Mouse (Mus musculus) lung, embryonic 15.5 days (tissue): ENCODE data around the gene Slc3a2. TPM values are rescaled to one million over a fixed set of nuclear protein-coding genes. Genes with fewer than 3 reads are reported as not detected.
A peak's percentile ranks its signal among the peaks of the same experiment; 100 is the strongest.

Experiments
- ATAC-seq: fragments of 200-750 bp; cut with Nextera tagmentation; 2 replicates; pipeline ENCODE4 v1.8.0; 2017; ENCODE audit warnings: moderate number of reproducible peaks, borderline replicate concordance; ENCODE audit not compliant: low FRiP score, low TSS enrichment; ENCODE audit errors: extremely low read depth
- H3K27ac ChIP-seq: fragments of 300-500 bp; sonication (generic); 2 replicates; pipeline ENCODE4 v1.5.1; 2015; ENCODE audit warnings: moderate library complexity, mild to moderate bottlenecking, inconsistent platforms
- H3K27me3 ChIP-seq: fragments of 300-500 bp; sonication (generic); 2 replicates; pipeline ENCODE4 v1.6.1; 2015; ENCODE audit warnings: inconsistent platforms
- H3K36me3 ChIP-seq: fragments of 300-500 bp; sonication (generic); 2 replicates; pipeline ENCODE4 v1.6.1; 2015; ENCODE audit warnings: inconsistent platforms
- H3K4me1 ChIP-seq: fragments of 300-500 bp; sonication (generic); 2 replicates; pipeline ENCODE4 v1.6.1; 2015; ENCODE audit warnings: inconsistent platforms
- H3K4me2 ChIP-seq: fragments of 300-500 bp; sonication (generic); 2 replicates; pipeline ENCODE4 v1.6.1; 2015; ENCODE audit warnings: inconsistent platforms, mild to moderate bottlenecking, moderate library complexity
- H3K4me3 ChIP-seq: fragments of 300-500 bp; sonication (generic); 2 replicates; pipeline ENCODE4 v1.5.1; 2015; ENCODE audit warnings: mild to moderate bottlenecking, inconsistent platforms
- H3K9ac ChIP-seq: fragments of 300-500 bp; sonication (generic); 2 replicates; pipeline ENCODE4 v1.6.1; 2015; ENCODE audit warnings: inconsistent platforms
- H3K9me3 ChIP-seq: fragments of 300-500 bp; sonication (generic); 2 replicates; pipeline ENCODE4 v1.6.1; 2016; ENCODE audit warnings: inconsistent platforms
- WGBS: fragments of 180-500 bp; shearing (Covaris S2); methylation state at CpG from one replicate; pipeline ENCODE4 v1.1.7; 2015; 5-methylcytosine and 5-hydroxymethylcytosine counted together
- polyA plus RNA-seq: library from polyadenylated mRNA; unstranded; fragments of >200 nt; fragmentation: Nextera tagmentation; extraction: Ambion mirVana; gene quantifications from 2 replicates; pipeline ENCODE4 v1.2.1, GENCODE M21; 2015

The Slc3a2 gene
- 87.1 and 89.7 TPM in 2 replicates for polyA plus RNA-seq

- Histone ChIP-seq H3K4me2 (peak within 1 kb of the TSS; percentile 67), H3K4me3 (peak within 1 kb of the TSS; percentile 70), H3K4me1 (peaks cover 32% of the 10 kb centered on the region), H3K9ac (peak within 1 kb of the TSS; percentile 91), H3K27me3 (no peaks in the 10 kb centered on the region), H3K36me3 (peaks cover 28% of the 10 kb centered on the region), H3K27ac (peak within 1 kb of the TSS; percentile 96), H3K9me3 (no peaks in the 10 kb centered on the region)
- ATAC-seq, result peak; percentile 96
- WGBS, result under 1% methylated on average over 50 of the region's 50 CpGs
Measured at GRCm38 (mm10) chr19:8722907-8723573, at the start of gene Slc3a2. Gene Slc3a2 (minus strand): TSS chr19:8723369.

- Histone ChIP-seq H3K36me3 (peaks cover 52% of the 10 kb centered on the region), H3K9ac (peak within 1 kb of the TSS; percentile 95), H3K27ac (peak within 1 kb of the TSS; percentile 89), H3K27me3 (no peaks in the 10 kb centered on the region), H3K4me3 (peak within 1 kb of the TSS; percentile 84), H3K4me1 (peaks cover 31% of the 10 kb centered on the region), H3K9me3 (no peaks in the 10 kb centered on the region), H3K4me2 (peak within 1 kb of the TSS; percentile 59)
- peak; percentile 44; the same call in 1 of the 2 replicates for ATAC-seq
- 19% methylated on average over 29 of the region's 29 CpGs for WGBS
Measured at GRCm38 (mm10) chr19:8770567-8771270, 47.5 kb upstream of the Slc3a2 start, which contains the start of gene Tmem223. Gene Tmem223 (plus strand): TSS chr19:8770996.

DNA sequence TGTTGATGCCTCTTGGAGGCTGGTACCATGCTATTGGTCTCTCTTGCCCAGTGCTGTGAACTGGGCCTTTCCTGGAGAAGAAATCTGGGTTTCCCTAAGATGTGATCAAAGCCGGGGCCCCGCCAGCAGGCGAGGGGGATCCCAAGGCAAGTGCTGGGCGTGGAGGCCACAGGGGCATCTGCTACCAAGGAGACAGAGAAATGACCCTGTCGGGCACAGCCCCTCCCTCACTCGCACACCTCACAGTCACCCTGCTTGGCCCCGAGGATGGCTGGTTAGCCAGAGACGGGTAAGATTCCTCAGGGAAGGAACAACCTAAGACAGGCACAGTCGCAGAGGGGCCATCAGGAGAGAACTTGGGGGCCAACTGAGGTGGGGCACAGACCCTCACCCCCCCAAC, 42.4 kb upstream of the Slc3a2 start:
- Histone ChIP-seq H3K9ac (no peak overlapping the region), H3K4me1 (peaks cover 4% of the 10 kb centered on the region; the same call in 1 of the 2 replicates), H3K27ac (no peak overlapping the region), H3K4me2 (no peak overlapping the region), H3K4me3 (no peak overlapping the region), H3K9me3 (no peaks in the 10 kb centered on the region), H3K27me3 (no peaks in the 10 kb centered on the region), H3K36me3 (peaks cover 78% of the 10 kb centered on the region)
- no peak for ATAC-seq
- 96% methylated on average over 9 of the region's 9 CpGs for WGBS

- no peak overlapping the region for H3K27ac ChIP-seq
- WGBS, result 89% methylated on average over 4 of the region's 4 CpGs
- ATAC-seq, result no peak
- no peak overlapping the region for H3K9ac ChIP-seq
- H3K27me3 ChIP-seq, result no peaks in the 10 kb centered on the region
- no peak overlapping the region for H3K4me3 ChIP-seq
- H3K4me1 ChIP-seq, result peaks cover 8% of the 10 kb centered on the region
- H3K36me3 ChIP-seq, result peaks cover 59% of the 10 kb centered on the region
- no peak overlapping the region for H3K4me2 ChIP-seq
- no peaks in the 10 kb centered on the region for H3K9me3 ChIP-seq
Measured at GRCm38 (mm10) chr19:8763276-8763675, 40.1 kb upstream of the Slc3a2 start.

DNA sequence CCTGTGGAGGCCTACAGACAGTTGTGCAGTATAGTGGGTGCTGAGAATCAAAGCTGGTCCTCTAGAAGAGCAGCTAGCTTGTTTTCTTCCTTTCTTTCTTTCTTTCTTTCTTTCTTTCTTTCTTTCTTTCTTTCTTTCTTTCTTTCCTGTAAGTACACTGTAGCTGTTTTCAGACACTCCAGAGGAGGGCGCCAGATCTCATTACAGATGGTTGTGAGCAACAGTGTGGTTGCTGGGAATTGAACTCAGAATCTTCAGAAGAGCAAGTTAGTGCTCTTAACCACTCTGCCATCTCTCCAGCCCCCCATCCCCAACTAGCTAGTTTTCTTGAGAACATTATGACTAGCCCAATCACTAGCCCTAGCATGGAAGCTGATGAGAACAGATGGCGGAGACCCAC, 37.6 kb upstream of the Slc3a2 start:
- Histone ChIP-seq H3K27me3 (no peaks in the 10 kb centered on the region), H3K4me2 (no peak overlapping the region), H3K4me1 (peaks cover 15% of the 10 kb centered on the region), H3K4me3 (no peak overlapping the region), H3K9ac (no peak overlapping the region), H3K9me3 (no peaks in the 10 kb centered on the region), H3K27ac (no peak overlapping the region), H3K36me3 (peaks cover 34% of the 10 kb centered on the region)
- ATAC-seq, result no peak
- WGBS, result 91% methylated on average over 2 of the region's 2 CpGs

DNA sequence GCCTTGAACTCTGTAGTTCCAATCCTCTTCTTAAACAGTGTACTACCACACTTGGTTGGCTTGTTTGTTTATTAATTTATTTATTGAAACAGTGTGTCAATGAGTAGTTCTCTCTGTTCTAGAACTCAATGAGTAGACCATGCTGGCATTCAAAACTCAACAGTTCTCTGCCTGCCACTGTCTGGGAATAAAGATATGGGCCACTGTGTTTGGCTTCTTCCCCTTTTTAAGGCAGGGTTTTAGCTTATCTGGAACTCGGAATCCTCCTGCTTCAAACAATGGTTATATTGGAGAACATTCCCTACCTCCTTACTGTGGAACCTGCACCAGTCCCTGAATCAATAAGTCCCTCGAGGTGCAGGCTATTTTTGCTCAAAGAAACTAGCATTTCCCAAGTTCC, 35.7 kb upstream of the Slc3a2 start:
- 0 out of 2 replicates have a peak overlapping the region, but pooled peaks have one; percentile 67 for H3K4me3 ChIP-seq
- no peaks in the 10 kb centered on the region for H3K9me3 ChIP-seq
- ATAC-seq, result no peak
- no peaks in the 10 kb centered on the region for H3K27me3 ChIP-seq
- 84% methylated on average over 2 of the region's 2 CpGs for WGBS
- no peak overlapping the region for H3K27ac ChIP-seq
- peaks cover 29% of the 10 kb centered on the region for H3K36me3 ChIP-seq
- H3K4me1 ChIP-seq, result peaks cover 20% of the 10 kb centered on the region
- H3K4me2 ChIP-seq, result peak overlapping the region; percentile 66; the same call in 1 of the 2 replicates
- H3K9ac ChIP-seq, result no peak overlapping the region

GRCm38 (mm10) chr19:8757471-8757998, 34.4 kb upstream of the Slc3a2 start:
- Histone ChIP-seq H3K27me3 (no peaks in the 10 kb centered on the region), H3K9ac (peak overlapping the region; percentile 83), H3K9me3 (no peaks in the 10 kb centered on the region), H3K4me2 (peak overlapping the region; percentile 66), H3K4me1 (peaks cover 20% of the 10 kb centered on the region), H3K36me3 (peaks cover 28% of the 10 kb centered on the region), H3K27ac (peak overlapping the region; percentile 87), H3K4me3 (peak overlapping the region; percentile 67)
- WGBS, result 4% methylated on average over 14 of the region's 14 CpGs
- ATAC-seq, result no peak

- peak within 1 kb of the TSS; percentile 83 for H3K9ac ChIP-seq
- H3K4me1 ChIP-seq, result peaks cover 20% of the 10 kb centered on the region
- H3K27me3 ChIP-seq, result no peaks in the 10 kb centered on the region
- H3K4me2 ChIP-seq, result peak within 1 kb of the TSS; percentile 66
- peak; percentile 95 for ATAC-seq
- peaks cover 33% of the 10 kb centered on the region for H3K36me3 ChIP-seq
- H3K4me3 ChIP-seq, result peak within 1 kb of the TSS; percentile 67
- peak within 1 kb of the TSS; percentile 87 for H3K27ac ChIP-seq
- no peaks in the 10 kb centered on the region for H3K9me3 ChIP-seq
- WGBS, result under 1% methylated on average over 74 of the region's 75 CpGs
Measured at GRCm38 (mm10) chr19:8756635-8757387, 33.6 kb upstream of the Slc3a2 start, which contains the start of gene Nxf1. Gene Nxf1 (plus strand): TSS chr19:8757073.

DNA sequence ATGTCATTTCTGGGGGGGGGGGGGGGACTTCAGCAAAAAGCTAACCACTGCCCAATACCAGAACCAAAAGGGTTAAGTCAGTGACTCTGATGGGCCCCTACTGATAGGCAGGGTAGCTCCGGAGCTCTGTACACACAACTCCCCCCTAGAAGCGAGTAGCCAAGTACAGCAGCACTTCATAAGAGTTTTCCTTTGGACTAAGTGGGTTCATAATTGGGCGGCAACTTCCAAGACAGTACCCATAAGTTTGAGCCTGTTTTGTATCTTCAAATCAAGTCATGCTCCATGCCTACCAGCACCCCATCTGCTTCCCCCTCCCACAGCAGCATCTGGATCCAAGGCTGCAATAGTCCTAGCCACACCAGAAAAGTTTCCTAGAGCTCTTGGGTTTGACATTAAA, 32.5 kb upstream of the Slc3a2 start:
- no peaks in the 10 kb centered on the region for H3K9me3 ChIP-seq
- H3K4me1 ChIP-seq, result peaks cover 20% of the 10 kb centered on the region
- H3K36me3 ChIP-seq, result peaks cover 44% of the 10 kb centered on the region
- no peak overlapping the region for H3K27ac ChIP-seq
- H3K27me3 ChIP-seq, result no peaks in the 10 kb centered on the region
- WGBS, result 51% methylated on average over 3 of the region's 3 CpGs
- ATAC-seq, result no peak
- H3K9ac ChIP-seq, result no peak overlapping the region
- peak overlapping the region; percentile 60 for H3K4me2 ChIP-seq
- peak overlapping the region; percentile 67 for H3K4me3 ChIP-seq

DNA sequence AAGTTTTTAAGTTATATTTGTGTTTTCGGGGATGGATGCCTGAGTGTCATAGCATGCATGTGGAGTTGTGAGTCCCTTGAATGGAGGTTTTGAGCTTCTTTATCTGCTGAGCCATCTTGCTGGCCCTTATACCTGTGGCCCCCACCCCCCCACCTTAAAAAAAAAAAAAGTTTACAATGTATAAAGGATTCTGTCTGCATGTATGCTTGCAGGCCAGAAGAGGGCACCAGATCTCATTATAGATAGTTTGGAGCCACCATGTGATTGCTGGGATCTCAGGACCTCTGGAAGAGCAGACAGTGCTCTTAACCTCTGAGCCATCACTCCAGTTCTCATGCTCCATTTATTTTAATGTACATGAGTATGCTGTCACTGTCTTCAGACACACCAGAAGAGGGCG, 24.2 kb upstream of the Slc3a2 start:
- no peak overlapping the region for H3K9ac ChIP-seq
- no peaks in the 10 kb centered on the region for H3K9me3 ChIP-seq
- ATAC-seq, result no peak
- no peaks in the 10 kb centered on the region for H3K27me3 ChIP-seq
- no peak overlapping the region for H3K4me3 ChIP-seq
- 62% methylated on average over 2 of the region's 2 CpGs for WGBS
- H3K4me2 ChIP-seq, result no peak overlapping the region
- peaks cover 10% of the 10 kb centered on the region for H3K4me1 ChIP-seq
- no peak overlapping the region for H3K27ac ChIP-seq
- H3K36me3 ChIP-seq, result peaks cover 96% of the 10 kb centered on the region

DNA sequence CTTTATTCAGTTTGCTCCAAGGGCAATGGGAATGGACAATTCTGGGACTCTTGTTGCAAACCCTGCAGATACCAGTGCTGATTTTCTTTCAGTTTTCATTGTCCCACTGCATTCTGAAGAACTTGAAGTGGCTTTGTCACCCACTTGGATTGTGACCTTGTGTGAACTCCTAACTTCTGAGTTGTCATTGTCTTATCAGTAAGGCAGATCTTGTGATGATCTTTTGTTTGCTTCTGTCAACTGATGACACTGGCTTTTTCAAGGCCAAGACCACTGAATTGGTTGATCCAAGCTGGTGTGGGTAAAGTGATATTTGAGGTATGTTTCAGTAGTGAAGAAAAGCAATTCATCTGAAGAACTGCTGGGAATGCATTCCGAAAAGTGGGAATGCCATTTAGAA, 22.2 kb upstream of the Slc3a2 start:
- no peak overlapping the region for H3K27ac ChIP-seq
- 94% methylated on average over 1 of the region's 1 CpGs for WGBS
- H3K36me3 ChIP-seq, result peaks cover 80% of the 10 kb centered on the region
- H3K4me1 ChIP-seq, result peaks cover 19% of the 10 kb centered on the region
- no peak for ATAC-seq
- H3K27me3 ChIP-seq, result no peaks in the 10 kb centered on the region
- H3K4me2 ChIP-seq, result no peak overlapping the region
- no peak overlapping the region for H3K4me3 ChIP-seq
- no peaks in the 10 kb centered on the region for H3K9me3 ChIP-seq
- no peak overlapping the region for H3K9ac ChIP-seq
